Mouse (Mus musculus): ENCODE data around the gene Larp1b.
"Not testable (repeated sequence)": the region's sequence is repeated elsewhere in the genome, so short reads cannot be mapped to it uniquely, and the experiment has no call there.

The Larp1b gene

GRCm38 (mm10) chr3:40949170-40949902 lies at the start of gene Larp1b:
TSS of gene Larp1b (plus strand) at chr3:40949828.
- peak; percentile 99 for DNase-seq

GRCm38 (mm10) chr3:40902443-40902842 lies 47.2 kb upstream of the Larp1b start, which contains the start of gene 1700034I23Rik:
TSS of gene 1700034I23Rik (minus strand) at chr3:40902543.
- not testable (repeated sequence) for DNase-seq

GRCm38 (mm10) chr3:40938189-40938588 lies 11.4 kb upstream of the Larp1b start:
- DNase-seq, result no peak

- no peak for DNase-seq
Observed at GRCm38 (mm10) chr3:40938592-40938991, 11.0 kb upstream of the Larp1b start.

- no peak for DNase-seq
Observed at GRCm38 (mm10) chr3:40939019-40939418, 10.6 kb upstream of the Larp1b start.

GRCm38 (mm10) chr3:40949903-40950600 lies 424 bp downstream of the Larp1b start:
- peak; percentile 20 to 34 for DNase-seq

GRCm38 (mm10) chr3:40950601-40951201 lies 1.1 kb downstream of the Larp1b start:
- DNase-seq, result peak; percentile 39 to 50

GRCm38 (mm10) chr3:40951365-40951764 lies 1.7 kb downstream of the Larp1b start:
- no peak for DNase-seq

GRCm38 (mm10) chr3:40952606-40953005 lies 3.0 kb downstream of the Larp1b start:
- DNase-seq, result no peak

GRCm38 (mm10) chr3:40954792-40955191 lies 5.2 kb downstream of the Larp1b start:
- no peak for DNase-seq

- DNase-seq, result no peak
Observed at GRCm38 (mm10) chr3:40958831-40959230, 9.2 kb downstream of the Larp1b start.

- no peak for DNase-seq
Observed at GRCm38 (mm10) chr3:40980758-40981157, 31.1 kb downstream of the Larp1b start.

GRCm38 (mm10) chr3:40987539-40987938 lies 37.9 kb downstream of the Larp1b start:
- no peak for DNase-seq

- no peak for DNase-seq
Observed at GRCm38 (mm10) chr3:40988722-40989121, 39.1 kb downstream of the Larp1b start.

- no peak for DNase-seq
Observed at GRCm38 (mm10) chr3:40991541-40991940, 41.9 kb downstream of the Larp1b start.

- DNase-seq, result no peak
Observed at GRCm38 (mm10) chr3:40995161-40995560, 45.5 kb downstream of the Larp1b start.

- no peak for DNase-seq
Observed at GRCm38 (mm10) chr3:41009315-41009714, 59.7 kb downstream of the Larp1b start.

GRCm38 (mm10) chr3:41009990-41010389 lies 60.4 kb downstream of the Larp1b start:
- DNase-seq, result no peak

GRCm38 (mm10) chr3:41010701-41011100 lies 61.1 kb downstream of the Larp1b start:
- DNase-seq, result no peak

- no peak for DNase-seq
Observed at GRCm38 (mm10) chr3:41012451-41012850, 62.8 kb downstream of the Larp1b start.

- no peak for DNase-seq
Observed at GRCm38 (mm10) chr3:41014946-41015345, 65.3 kb downstream of the Larp1b start.

GRCm38 (mm10) chr3:41018022-41018608 lies 68.5 kb downstream of the Larp1b start:
- no peak for DNase-seq

GRCm38 (mm10) chr3:41020687-41021086 lies 71.1 kb downstream of the Larp1b start:
- no peak for DNase-seq
